25 mouse cellular contexts compared by ENCODE assay signal in the genomic region with DNA sequence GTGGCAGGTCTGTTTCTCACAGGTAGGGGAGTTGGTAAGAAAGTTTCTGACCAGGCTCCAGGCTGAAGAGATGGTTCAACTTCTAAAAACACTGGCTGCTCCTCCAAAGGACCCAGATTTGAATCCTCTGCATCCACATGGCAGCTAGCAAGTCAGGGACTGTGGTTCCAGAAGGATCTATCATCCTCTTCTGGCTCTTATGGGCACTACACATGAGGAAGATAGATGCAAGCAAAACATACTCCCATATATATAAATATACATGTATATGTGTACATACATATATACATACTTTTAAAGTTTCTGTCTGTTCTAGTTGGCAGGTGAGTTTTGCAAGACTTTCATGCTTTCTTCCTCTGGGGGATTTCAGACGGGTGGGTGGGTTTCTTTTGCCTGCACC. TPM values are rescaled to one million over a fixed set of nuclear protein-coding genes. Genes with fewer than 3 reads are reported as not detected.
"Had no signal": no experiment of that assay in that cellular context is flagged by ENCODE, and none has a peak within 500 bp of the region (broad histone marks: within the 10 kb centered on the region; RNA-seq: fewer than 3 reads in every experiment).

No protein-coding gene starts in this region.

- H3K27ac ChIP-seq: midbrain, embryonic 10.5 days; midbrain, embryonic 12.5 days; neural tube, embryonic 13.5 days; neural tube, embryonic 15.5 days had no signal

- H3K27me3 ChIP-seq: midbrain, embryonic 12.5 days; neural tube, embryonic 13.5 days; neural tube, embryonic 15.5 days had no signal

- DNase-seq: lung, embryonic 14.5 days; lung, postnatal 10 days; lung, postnatal 4 days; midbrain, embryonic 14.5 days; retina, postnatal 1 day; right cerebral cortex, adult 18-20 months; right cerebral cortex, postnatal 25 days; right cerebral cortex, postnatal 4 days; spleen, adult 18-20 months; thymus, adult 18-20 months; thymus, postnatal 14 days; thymus, postnatal 36 days had no signal

- H3K4me1 ChIP-seq: midbrain, embryonic 10.5 days; midbrain, embryonic 12.5 days; neural tube, embryonic 13.5 days had no signal

- H3K4me3 ChIP-seq: midbrain, embryonic 10.5 days; midbrain, embryonic 12.5 days; myocyte; neural tube, embryonic 13.5 days; neural tube, embryonic 15.5 days had no signal

- H3K36me3 ChIP-seq: midbrain, embryonic 10.5 days; midbrain, embryonic 12.5 days; neural tube, embryonic 13.5 days; neural tube, embryonic 15.5 days had no signal

- H3K9ac ChIP-seq: lung, embryonic 14.5 days; midbrain, embryonic 12.5 days; neural tube, embryonic 13.5 days; neural tube, embryonic 15.5 days had no signal

RNA-seq across cellular contexts. Expression of gene Rnase2a, which starts 12.8 kb away (rescaled TPM):
- total RNA-seq: megakaryocyte-erythroid progenitor cell, adult 5-6 weeks had no signal
- polyA plus RNA-seq: lung, embryonic 14.5 days; lung, embryonic 16.5 days; midbrain, embryonic 10.5 days; midbrain, embryonic 12.5 days; midbrain, embryonic 14.5 days; midbrain, embryonic 16.5 days; neural tube, embryonic 11.5 days; neural tube, embryonic 13.5 days; neural tube, embryonic 15.5 days; small intestine, adult 2 months; stomach, embryonic 14.5 days; stomach, embryonic 16.5 days; thymus, postnatal 0 days had no signal
